Mouse (Mus musculus) heart, embryonic 14.5 days (tissue): Measurements from ENCODE around the gene Dmbx1. TPM values are rescaled to one million over a fixed set of nuclear protein-coding genes. Genes with fewer than 3 reads are reported as not detected.

ENCODE experiments used
- ATAC-seq: fragments of 200-750 bp; cut with Nextera tagmentation; 2 replicates; pipeline ENCODE4 v1.8.0; 2017; ENCODE audit warnings: low read depth, moderate TSS enrichment; ENCODE audit not compliant: insufficient number of reproducible peaks, insufficient read depth, low FRiP score
- H3K27ac ChIP-seq, 2 experiments: fragments of 200-500 bp in 1 of 2; fragments of 300-500 bp in 1 of 2; sonication (generic) in 1 of 2; replicated peaks in 1 of 2; 2 replicates each; pipeline ENCODE4 v1.5.1; 2012 to 2014; ENCODE audit warnings: low read depth in 2 of 2, low read length in 2 of 2, control low read depth in 1 of 2, mild to moderate bottlenecking in 1 of 2, mixed read lengths in 1 of 2; ENCODE audit not compliant: control insufficient read depth in 1 of 2, insufficient read depth in 1 of 2
- H3K27me3 ChIP-seq: fragments of 300-500 bp; sonication (generic); 2 replicates; pipeline ENCODE4 v1.6.1; 2014; ENCODE audit warnings: mild to moderate bottlenecking, low read length, control low read depth; ENCODE audit not compliant: control insufficient read depth, insufficient read depth
- H3K36me3 ChIP-seq: fragments of 300-500 bp; sonication (generic); 2 replicates; pipeline ENCODE4 v1.6.1; 2014; ENCODE audit warnings: mild to moderate bottlenecking, control low read depth, low read length, mixed read lengths; ENCODE audit not compliant: control insufficient read depth, insufficient read depth
- H3K4me1 ChIP-seq, 2 experiments: fragments of 200-500 bp in 1 of 2; fragments of 300-500 bp in 1 of 2; sonication (generic) in 1 of 2; 2 replicates each; pipeline ENCODE4 v1.6.1; 2012 to 2014; ENCODE audit warnings: low read length in 2 of 2, control low read depth in 1 of 2, mixed read lengths in 1 of 2; ENCODE audit not compliant: control insufficient read depth in 2 of 2, insufficient read depth in 2 of 2
- H3K4me2 ChIP-seq: fragments of 300-500 bp; sonication (generic); 2 replicates; pipeline ENCODE4 v1.6.1; 2014; ENCODE audit warnings: mild to moderate bottlenecking, low read length
- H3K4me3 ChIP-seq, 2 experiments: fragments of 200-500 bp in 1 of 2; fragments of 300-500 bp in 1 of 2; sonication (generic) in 1 of 2; 2 replicates each; pipeline ENCODE4 v1.5.1; 2012 to 2014; ENCODE audit warnings: low read length in 2 of 2, mild to moderate bottlenecking in 2 of 2, control low read depth in 1 of 2, low read depth in 1 of 2, moderate library complexity in 1 of 2; ENCODE audit not compliant: control insufficient read depth in 1 of 2, insufficient read depth in 1 of 2
- H3K9ac ChIP-seq: fragments of 300-500 bp; sonication (generic); 2 replicates; pipeline ENCODE4 v1.6.1; 2014; ENCODE audit warnings: mild to moderate bottlenecking, low read length
- H3K9me3 ChIP-seq: fragments of 300-500 bp; sonication (generic); 2 replicates; pipeline ENCODE4 v1.6.1; 2016; ENCODE audit warnings: low read length, control low read depth; ENCODE audit not compliant: control insufficient read depth
- WGBS: fragments of 180-500 bp; shearing (Covaris S2); extraction: QIAGEN DNeasy Blood & Tissue Kit; methylation state at CpG from one replicate; pipeline ENCODE4 v1.1.7; 2014; 5-methylcytosine and 5-hydroxymethylcytosine counted together
- polyA plus RNA-seq: library from polyadenylated mRNA; unstranded; fragments of >200 nt; fragmentation: Nextera tagmentation; extraction: Ambion mirVana; gene quantifications from 2 replicates; pipeline ENCODE4 v1.2.1, GENCODE M21; 2014

Gene Dmbx1
- polyA plus RNA-seq, 1 experiment from 2014 or later: not detected

DNA sequence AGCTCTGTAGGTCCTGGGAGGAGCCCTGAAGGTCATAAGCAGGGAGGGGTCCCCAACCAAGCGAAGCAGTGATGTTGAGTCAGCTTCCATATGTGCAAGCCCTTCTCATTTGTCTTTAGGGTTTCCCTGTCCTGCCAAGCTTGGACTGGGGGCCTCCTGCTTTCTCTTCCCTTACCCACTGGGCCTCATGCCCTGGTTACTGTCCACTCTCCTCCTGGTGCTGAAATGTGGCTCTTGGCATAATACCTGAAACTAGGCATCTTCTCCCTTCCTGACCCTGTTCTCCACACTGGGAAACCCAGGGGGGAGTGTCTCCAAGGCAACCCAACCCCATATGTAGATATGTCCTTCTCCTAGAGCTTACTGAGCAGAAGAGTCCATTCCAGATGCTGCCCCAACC, 52.9 kb downstream of the Dmbx1 start:
- Histone ChIP-seq H3K9me3 (no peaks in the 10 kb centered on the region), H3K9ac (no peak overlapping the region), H3K4me2 (no peak overlapping the region), H3K4me1 (peaks cover 4 to 7% of the 10 kb centered on the region in 2 experiments; a peak in 2 of 4 replicates), H3K27ac (no peak overlapping the region), H3K36me3 (no peaks in the 10 kb centered on the region), H3K27me3 (peaks cover 47% of the 10 kb centered on the region), H3K4me3 (no peak overlapping the region)
- 43% methylated on average over 1 of the region's 1 CpGs for WGBS
- ATAC-seq: no peak

DNA sequence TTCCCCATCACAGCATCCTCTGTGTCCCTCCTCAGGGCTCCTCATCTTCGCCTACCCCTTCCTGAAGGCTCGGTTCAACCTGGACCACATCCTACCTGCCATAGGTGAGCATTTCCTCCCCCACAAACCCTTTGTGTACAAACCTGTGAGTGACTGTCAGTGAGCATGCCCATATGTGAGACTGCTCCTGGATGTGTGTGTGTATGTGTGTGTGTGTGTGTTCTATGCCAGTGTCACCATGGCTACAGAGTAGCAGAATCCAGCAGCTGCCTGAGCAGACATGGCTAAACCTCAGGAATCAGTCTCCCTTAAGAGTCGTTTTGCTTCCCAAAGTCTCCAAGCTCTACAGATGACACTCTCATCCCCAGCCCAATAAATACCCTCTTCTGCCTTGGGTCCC, 53.9 kb downstream of the Dmbx1 start:
- Histone ChIP-seq H3K9me3 (no peaks in the 10 kb centered on the region), H3K4me3 (no peak overlapping the region), H3K9ac (no peak overlapping the region), H3K4me2 (no peak overlapping the region), H3K4me1 (peaks cover 4 to 7% of the 10 kb centered on the region in 2 experiments; a peak in 2 of 4 replicates), H3K36me3 (no peaks in the 10 kb centered on the region), H3K27ac (no peak overlapping the region), H3K27me3 (peaks cover 36% of the 10 kb centered on the region)
- ATAC-seq: no peak
- WGBS: 63% methylated on average over 3 of the region's 3 CpGs

DNA sequence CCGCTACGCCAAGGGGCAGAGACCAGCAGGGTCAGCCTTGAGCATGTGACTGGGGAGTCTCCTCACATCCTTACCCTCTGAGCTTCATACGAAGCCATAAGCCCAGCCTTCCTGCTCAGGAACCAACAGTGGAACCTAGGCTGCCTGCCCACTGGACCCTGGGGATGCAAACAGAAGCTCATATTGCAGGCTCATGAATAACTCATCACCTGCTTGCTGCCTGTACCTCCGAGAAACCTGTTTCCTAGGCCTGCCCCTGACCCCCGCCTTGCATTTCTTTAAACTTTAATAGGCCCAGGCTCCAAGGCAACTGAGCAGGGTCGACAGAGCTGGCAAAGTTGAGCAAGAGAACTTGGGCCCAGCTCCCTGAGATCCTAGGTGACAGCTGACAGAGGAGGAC, 55.7 kb downstream of the Dmbx1 start, which contains the start of gene Kncn:
Gene Kncn (plus strand): TSS at position 379 of the 400 bp plus-strand sequence.
- ATAC-seq: no peak
- H3K4me1 ChIP-seq: no peaks in the 10 kb centered on the region
- WGBS: 69% methylated on average over 6 of the region's 6 CpGs
- no peak within 1 kb of the TSS for H3K9ac ChIP-seq
- no peaks in the 10 kb centered on the region for H3K9me3 ChIP-seq
- H3K27me3 ChIP-seq: peaks cover 18% of the 10 kb centered on the region
- H3K27ac ChIP-seq: no peak within 1 kb of the TSS
- H3K4me3 ChIP-seq: no peak within 1 kb of the TSS
- no peak within 1 kb of the TSS for H3K4me2 ChIP-seq
- no peaks in the 10 kb centered on the region for H3K36me3 ChIP-seq

DNA sequence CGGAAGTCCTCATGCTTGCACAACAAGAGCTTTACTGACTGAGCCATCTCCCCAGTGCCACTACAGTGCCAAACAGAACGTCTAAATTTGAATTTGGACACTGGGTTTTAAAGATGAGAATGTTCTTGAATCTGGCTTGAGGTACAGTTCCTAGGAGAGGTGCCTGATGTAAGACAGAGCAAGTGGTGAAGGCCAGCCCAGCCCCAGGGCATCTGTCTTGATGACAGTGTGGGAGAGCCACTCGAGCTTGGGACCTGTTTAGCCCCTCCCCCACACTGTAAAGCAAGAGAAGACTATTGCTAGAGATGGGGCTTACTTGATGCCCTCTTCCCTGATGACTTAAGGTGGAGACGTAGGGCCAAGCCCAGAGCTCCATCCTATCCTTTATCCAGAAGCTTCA, 57.5 kb downstream of the Dmbx1 start:
- H3K9ac ChIP-seq: no peak overlapping the region
- no peak for ATAC-seq
- peaks cover 5 to 7% of the 10 kb centered on the region in 2 experiments; a peak in 2 of 4 replicates for H3K4me1 ChIP-seq
- H3K27ac ChIP-seq: no peak overlapping the region
- H3K4me3 ChIP-seq: no peak overlapping the region
- H3K9me3 ChIP-seq: no peaks in the 10 kb centered on the region
- no peak overlapping the region for H3K4me2 ChIP-seq
- no peaks in the 10 kb centered on the region for H3K36me3 ChIP-seq
- 46% methylated on average over 4 of the region's 4 CpGs for WGBS
- no peaks in the 10 kb centered on the region for H3K27me3 ChIP-seq

DNA sequence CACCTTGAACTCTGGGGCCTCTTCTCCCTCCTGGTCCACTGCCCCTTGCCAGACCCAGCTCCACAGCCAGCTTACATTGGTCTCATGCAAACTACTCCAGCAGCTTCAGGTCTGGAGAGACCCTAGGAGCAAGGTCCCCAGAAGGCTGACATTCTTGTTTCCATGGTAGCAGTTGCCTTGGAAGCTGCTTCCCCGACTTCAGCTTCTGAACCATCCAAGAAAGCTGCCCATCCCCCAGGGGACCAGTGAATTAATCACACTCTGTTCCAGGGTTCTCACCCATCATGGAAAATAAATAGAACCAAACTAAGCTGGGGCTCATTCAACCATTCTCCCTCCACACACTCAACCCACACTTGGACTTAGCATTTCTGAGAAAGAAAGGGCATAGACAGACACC, 58.5 kb downstream of the Dmbx1 start:
- no peak for ATAC-seq
- H3K36me3 ChIP-seq: peaks cover 7% of the 10 kb centered on the region; the same call in 1 of the 2 replicates
- H3K9ac ChIP-seq: no peak overlapping the region
- peaks cover 5 to 7% of the 10 kb centered on the region in 2 experiments; a peak in 2 of 4 replicates for H3K4me1 ChIP-seq
- H3K9me3 ChIP-seq: no peaks in the 10 kb centered on the region
- H3K27me3 ChIP-seq: no peaks in the 10 kb centered on the region
- no peak overlapping the region for H3K4me2 ChIP-seq
- WGBS: 29% methylated on average over 1 of the region's 1 CpGs
- no peak overlapping the region for H3K27ac ChIP-seq
- H3K4me3 ChIP-seq: no peak overlapping the region

DNA sequence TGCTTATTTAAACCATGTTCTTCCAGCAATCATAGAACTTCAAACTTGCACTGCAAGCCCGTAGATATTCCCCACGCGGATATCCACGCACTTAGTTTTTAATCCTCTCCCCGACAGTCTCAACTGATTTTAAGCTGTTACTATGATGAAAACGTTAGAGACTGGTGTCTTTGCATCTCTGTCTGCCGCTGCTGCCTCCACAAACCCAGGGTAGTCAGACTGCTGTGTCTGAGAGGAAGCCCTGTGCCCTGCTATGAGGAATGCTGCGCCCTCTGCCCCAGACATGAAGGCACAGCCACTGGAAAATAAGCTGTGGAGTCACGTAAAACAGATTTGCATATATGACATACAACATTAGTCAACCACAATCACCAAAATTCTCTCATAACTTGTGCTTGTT, 60.9 kb downstream of the Dmbx1 start:
- Histone ChIP-seq H3K4me2 (peak overlapping the region; percentile 51; the same call in 1 of the 2 replicates), H3K27ac (no peak overlapping the region), H3K27me3 (no peaks in the 10 kb centered on the region), H3K36me3 (peaks cover 30% of the 10 kb centered on the region), H3K9me3 (no peaks in the 10 kb centered on the region), H3K4me1 (peaks cover 5 to 7% of the 10 kb centered on the region in 2 experiments; a peak in 2 of 4 replicates), H3K9ac (no peak overlapping the region), H3K4me3 (no peak overlapping the region)
- ATAC-seq: no peak
- WGBS: 48% methylated on average over 9 of the region's 9 CpGs

DNA sequence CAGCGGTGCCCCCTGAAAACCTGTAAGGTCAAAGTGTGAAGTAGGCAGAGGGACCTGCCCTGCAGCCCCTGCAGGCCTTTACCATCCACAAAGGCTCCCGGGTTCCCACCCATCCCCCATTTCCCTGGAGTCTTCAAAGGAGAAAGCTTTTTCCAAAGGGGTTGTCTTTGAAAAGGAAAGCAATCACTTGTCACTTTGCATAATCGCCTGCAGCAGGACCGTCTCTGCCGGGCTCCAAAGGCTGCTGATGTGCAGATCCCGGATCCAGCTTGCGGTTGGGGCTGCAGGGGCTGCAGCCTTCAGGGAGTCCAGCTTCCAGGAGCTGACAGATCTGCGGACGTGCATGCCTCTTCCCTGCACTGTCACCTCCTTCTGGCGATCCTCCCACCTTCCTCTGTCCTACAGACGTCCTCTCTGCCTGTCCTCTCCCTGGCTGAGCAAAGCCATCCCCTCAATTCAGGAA, 61.5 kb downstream of the Dmbx1 start:
- Histone ChIP-seq H3K27ac (no peak overlapping the region), H3K4me1 (peaks cover 5 to 7% of the 10 kb centered on the region in 2 experiments; a peak in 2 of 4 replicates), H3K27me3 (no peaks in the 10 kb centered on the region), H3K9ac (peak overlapping the region; percentile 30; the same call in 1 of the 2 replicates), H3K9me3 (no peaks in the 10 kb centered on the region), H3K36me3 (peaks cover 36% of the 10 kb centered on the region), H3K4me3 (no peak overlapping the region), H3K4me2 (peak overlapping the region; percentile 51)
- peak; percentile 33; the same call in 1 of the 2 replicates for ATAC-seq
- 4% methylated on average over 11 of the region's 11 CpGs for WGBS

DNA sequence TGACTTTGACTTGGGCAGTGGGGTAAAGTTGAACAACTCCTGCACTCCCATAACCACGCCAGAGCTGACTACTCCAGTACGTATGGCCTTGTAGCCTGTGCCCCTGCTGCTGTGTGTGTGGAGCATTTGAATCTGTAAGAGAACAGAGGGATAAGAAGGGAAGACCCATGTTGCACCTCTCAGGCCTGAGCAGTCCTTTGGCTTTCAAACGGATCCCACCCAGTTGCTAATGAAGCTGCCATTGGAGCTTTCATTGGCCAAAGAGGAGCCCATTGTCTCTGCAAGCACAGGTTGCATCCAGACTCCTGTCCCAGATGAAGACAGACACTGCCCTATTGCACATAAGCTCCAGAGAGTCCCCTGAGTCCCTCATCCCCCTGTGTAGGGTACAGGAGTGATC, 66.5 kb downstream of the Dmbx1 start:
- no peak overlapping the region for H3K27ac ChIP-seq
- H3K4me2 ChIP-seq: no peak overlapping the region
- no peak for ATAC-seq
- H3K36me3 ChIP-seq: peaks cover 60% of the 10 kb centered on the region
- H3K4me1 ChIP-seq: peaks cover 3 to 5% of the 10 kb centered on the region in 2 experiments; a peak in 2 of 4 replicates
- H3K9ac ChIP-seq: no peak overlapping the region
- H3K9me3 ChIP-seq: no peaks in the 10 kb centered on the region
- 86% methylated on average over 3 of the region's 3 CpGs for WGBS
- no peak overlapping the region for H3K4me3 ChIP-seq
- H3K27me3 ChIP-seq: no peaks in the 10 kb centered on the region
